Mouse (Mus musculus): ENCODE data around the gene Gm8909.
"Not testable (repeated sequence)": the region's sequence is repeated elsewhere in the genome, so short reads cannot be mapped to it uniquely, and the experiment has no call there.

GRCm38 (mm10) chr17:36116545-36116944 lies 51.8 kb downstream of the Gm8909 start:
- TF ChIP-seq POLR2A (IDR thresholded peaks at IDR 0.05; ENCODE audit: extremely low read depth, insufficient read depth, low read length); CTCF (IDR thresholded peaks at IDR 0.05; ENCODE audit: low read depth, low read length): not testable (repeated sequence)

Data from liver, adult 2 months (tissue).